Mouse (Mus musculus) heart, adult 2 months (tissue): ENCODE data around the gene Vps45. TPM values are rescaled to one million over a fixed set of nuclear protein-coding genes. Genes with fewer than 3 reads are reported as not detected.

Experiments used
- DNase-seq, 2 experiments: peaks; one replicate each; pipeline ENCODE4 v3.0.0; 2021
- H3K27ac ChIP-seq: fragments of 200-600 bp; 2 replicates; pipeline ENCODE4 v1.8.1; 2022
- H3K27me3 ChIP-seq: fragments of 200-500 bp; 2 replicates; pipeline ENCODE4 v1.6.1; 2012; ENCODE audit warnings: mild to moderate bottlenecking, low read length, inconsistent platforms, mixed read lengths; ENCODE audit not compliant: control insufficient read depth, insufficient read depth
- H3K36me3 ChIP-seq: fragments of 200-500 bp; 2 replicates; pipeline ENCODE4 v1.6.1; 2012; ENCODE audit warnings: low read length, inconsistent platforms; ENCODE audit not compliant: control insufficient read depth, insufficient read depth
- H3K4me1 ChIP-seq: fragments of 200-500 bp; 2 replicates; pipeline ENCODE4 v1.6.1; 2011; ENCODE audit warnings: low read length; ENCODE audit not compliant: control insufficient read depth, insufficient read depth
- H3K4me3 ChIP-seq: fragments of 200-600 bp; 2 replicates; pipeline ENCODE4 v1.8.1; 2022
- H3K79me2 ChIP-seq: fragments of 200-500 bp; replicated peaks from 2 replicates; pipeline ENCODE4 v1.6.1; 2012; ENCODE audit warnings: mild to moderate bottlenecking, inconsistent platforms, low read length, moderate library complexity, mixed read lengths; ENCODE audit not compliant: control insufficient read depth, insufficient read depth
- H3K9ac ChIP-seq: fragments of 200-500 bp; 2 replicates; pipeline ENCODE4 v1.6.1; 2012; ENCODE audit warnings: low read depth, mild to moderate bottlenecking, control low read depth, inconsistent platforms, low read length, mixed read lengths
- CTCF ChIP-seq: fragments of 200-600 bp; IDR thresholded peaks from 2 replicates; pipeline ENCODE4 v1.8.1; 2022; ENCODE audit warnings: antibody characterized with exemption, mild to moderate bottlenecking, moderate library complexity
- EP300 ChIP-seq: fragments of 200-500 bp; IDR thresholded peaks from 2 replicates; pipeline ENCODE4 v1.6.1; 2011; ENCODE audit warnings: low read depth, low read length, control low read depth; ENCODE audit not compliant: insufficient read depth
- POLR2A ChIP-seq: fragments of 200-500 bp; IDR thresholded peaks from 2 replicates; pipeline ENCODE4 v1.6.1; 2011; ENCODE audit warnings: mild to moderate bottlenecking, low read depth, low read length, control low read depth; ENCODE audit not compliant: insufficient read depth
- WGBS: fragments of 180-500 bp; shearing (Covaris S2); methylation state at CpG from one replicate; pipeline ENCODE4 v1.1.7; 2018; 5-methylcytosine and 5-hydroxymethylcytosine counted together
- intact Hi-C: fragments of 180-260 bp; cut with DNase I; formaldehyde crosslinking; loops from one replicate; pipeline ENCODE4 v1.15.1; 2025
- polyA plus RNA-seq: library from polyadenylated mRNA; depleted of rRNA; stranded (reverse); fragments of >200 nt; gene quantifications from 2 replicates; pipeline ENCODE4 v1.2.3, GENCODE M21; 2012
- total RNA-seq, 2 experiments: library from RNA; stranded (reverse); gene quantifications; 2 replicates each; pipeline ENCODE4 v1.2.3; 2021

The Vps45 gene
- total and polyA plus RNA-seq, 3 experiments, result 4.3 to 24.5 (median 23.0) TPM

DNA sequence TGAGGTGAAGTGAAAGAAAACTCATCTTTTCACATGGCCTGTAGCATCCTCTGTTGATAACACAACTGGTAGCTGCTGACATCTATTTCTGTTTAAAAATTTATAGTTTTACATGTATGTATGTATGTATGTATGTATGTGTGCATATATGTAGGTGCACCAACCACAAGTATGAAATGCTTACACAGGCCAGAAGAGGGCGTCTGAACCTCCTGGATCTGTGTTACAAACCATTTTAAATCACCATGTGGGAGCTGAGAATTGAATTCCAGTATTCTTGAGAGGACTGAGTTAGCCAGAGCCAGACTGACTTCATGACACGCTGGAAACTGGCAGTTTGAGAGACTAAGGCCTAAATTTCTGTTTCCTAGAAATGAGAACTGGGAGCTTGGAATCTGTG, 32.9 kb upstream of the Vps45 start:
- no peak overlapping the region for H3K27ac ChIP-seq
- peaks cover 1% of the 10 kb centered on the region for H3K4me1 ChIP-seq
- intact Hi-C loops, result loop anchor here (2.0 kb wide), 1 partner anchor 56 kb away; no protein-coding TSS in a partner anchor
- H3K9ac ChIP-seq, result no peak overlapping the region
- H3K27me3 ChIP-seq, result no peaks in the 10 kb centered on the region
- no peaks in the 10 kb centered on the region for H3K79me2 ChIP-seq
- DNase-seq, result no peak
- H3K36me3 ChIP-seq, result no peaks in the 10 kb centered on the region
- 75% methylated on average over 2 of the region's 2 CpGs for WGBS
- no peak overlapping the region for H3K4me3 ChIP-seq
- TF ChIP-seq CTCF (peak; percentile 29), POLR2A (no peak), EP300 (no peak)

GRCm38 (mm10) chr3:96089882-96090489, 31.7 kb upstream of the Vps45 start:
- no peak overlapping the region for H3K9ac ChIP-seq
- no peak overlapping the region for H3K4me3 ChIP-seq
- intact Hi-C loops, result loop anchor here (2.0 kb wide), 1 partner anchor 57 kb away; no protein-coding TSS in a partner anchor

GRCm38 (mm10) chr3:96087801-96088200, 29.5 kb upstream of the Vps45 start:
- no peak overlapping the region for H3K9ac ChIP-seq
- 68% methylated on average over 4 of the region's 4 CpGs for WGBS
- intact Hi-C loops, result no loop called here

More at GRCm38 (mm10) chr3:96089882-96090489, 31.7 kb upstream of the Vps45 start:
- H3K27me3 ChIP-seq, result no peaks in the 10 kb centered on the region
- H3K27ac ChIP-seq, result no peak overlapping the region
- H3K4me1 ChIP-seq, result peaks cover 1% of the 10 kb centered on the region
- WGBS, result 42% methylated on average over 2 of the region's 2 CpGs
- H3K36me3 ChIP-seq, result no peaks in the 10 kb centered on the region
- no peaks in the 10 kb centered on the region for H3K79me2 ChIP-seq
- TF ChIP-seq EP300 (no peak), POLR2A (no peak), CTCF (peak; percentile 54)
- no peak for DNase-seq

GRCm38 (mm10) chr3:96087219-96087618, 29.0 kb upstream of the Vps45 start:
- Histone ChIP-seq H3K27ac (no peak overlapping the region), H3K9ac (no peak overlapping the region), H3K36me3 (no peaks in the 10 kb centered on the region), H3K79me2 (no peaks in the 10 kb centered on the region), H3K27me3 (no peaks in the 10 kb centered on the region), H3K4me1 (no peaks in the 10 kb centered on the region), H3K4me3 (no peak overlapping the region)
- no peak for TF ChIP-seq POLR2A
- TF ChIP-seq CTCF, result no peak
- TF ChIP-seq EP300, result no peak
- no peak for DNase-seq
- intact Hi-C loops, result no loop called here
- WGBS, result 65% methylated on average over 2 of the region's 2 CpGs

More at GRCm38 (mm10) chr3:96087801-96088200, 29.5 kb upstream of the Vps45 start:
- Histone ChIP-seq H3K79me2 (no peaks in the 10 kb centered on the region), H3K27me3 (no peaks in the 10 kb centered on the region), H3K4me1 (no peaks in the 10 kb centered on the region), H3K36me3 (no peaks in the 10 kb centered on the region), H3K27ac (no peak overlapping the region), H3K4me3 (no peak overlapping the region)
- no peak for DNase-seq
- TF ChIP-seq EP300 (no peak), POLR2A (no peak), CTCF (no peak)

DNA sequence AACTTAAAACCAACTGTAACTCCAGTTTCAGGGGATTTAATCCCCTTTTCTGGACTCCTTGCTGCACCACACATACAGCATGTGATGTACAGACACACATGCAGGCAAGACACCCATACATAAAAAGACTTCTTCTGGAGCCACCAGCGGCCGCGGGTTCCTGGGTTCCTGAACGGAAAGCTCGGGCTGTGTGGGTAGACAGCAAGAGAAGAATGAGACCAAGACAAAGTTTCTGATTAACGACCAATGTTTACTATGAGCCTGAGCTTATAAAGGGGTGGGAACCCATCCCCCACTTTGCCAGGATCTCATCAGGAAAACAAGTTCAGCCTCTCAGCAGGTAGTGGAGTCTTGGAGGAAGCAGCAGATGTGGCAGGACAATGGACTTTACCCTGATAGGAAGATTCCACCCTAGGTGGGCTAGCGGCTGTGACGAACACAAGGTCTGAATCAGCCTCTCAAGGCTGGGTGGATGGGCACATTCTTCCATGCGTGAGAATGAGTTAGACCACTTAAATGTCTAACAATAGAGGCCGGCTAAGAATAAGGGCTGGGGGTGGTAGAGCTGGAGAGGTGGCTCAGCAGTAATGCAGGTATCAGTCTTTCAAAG, 26.0 kb upstream of the Vps45 start:
- WGBS, result 85% methylated on average over 10 of the region's 10 CpGs
- Histone ChIP-seq H3K79me2 (no peaks in the 10 kb centered on the region), H3K27me3 (no peaks in the 10 kb centered on the region), H3K36me3 (no peaks in the 10 kb centered on the region), H3K4me1 (no peaks in the 10 kb centered on the region), H3K27ac (no peak overlapping the region), H3K9ac (no peak overlapping the region), H3K4me3 (no peak overlapping the region)
- intact Hi-C loops, result no loop called here
- TF ChIP-seq POLR2A (no peak), EP300 (no peak), CTCF (no peak)
- DNase-seq, result no peak
